Mouse (Mus musculus) midbrain, embryonic 15.5 days (tissue): ENCODE measurements around the gene Ttf2. TPM values are rescaled to one million over a fixed set of nuclear protein-coding genes. Genes with fewer than 3 reads are reported as not detected.

ENCODE experiments used
- ATAC-seq: fragments of 200-750 bp; cut with Nextera tagmentation; replicated peaks from 2 replicates; pipeline ENCODE4 v1.8.0; 2017; ENCODE audit warnings: moderate TSS enrichment
- H3K27ac ChIP-seq: fragments of 300-500 bp; sonication (generic); 2 replicates; pipeline ENCODE4 v1.5.1; 2015; ENCODE audit warnings: mild to moderate bottlenecking, inconsistent platforms
- H3K27me3 ChIP-seq: fragments of 300-500 bp; sonication (generic); replicated peaks from 2 replicates; pipeline ENCODE4 v1.6.1; 2015; ENCODE audit warnings: inconsistent platforms
- H3K36me3 ChIP-seq: fragments of 300-500 bp; sonication (generic); replicated peaks from 2 replicates; pipeline ENCODE4 v1.6.1; 2015; ENCODE audit warnings: inconsistent platforms
- H3K4me1 ChIP-seq: fragments of 300-500 bp; sonication (generic); 2 replicates; pipeline ENCODE4 v1.6.1; 2015; ENCODE audit warnings: inconsistent platforms
- H3K4me2 ChIP-seq: fragments of 300-500 bp; sonication (generic); 2 replicates; pipeline ENCODE4 v1.6.1; 2015; ENCODE audit warnings: inconsistent platforms, mild to moderate bottlenecking, moderate library complexity
- H3K4me3 ChIP-seq: fragments of 300-500 bp; sonication (generic); 2 replicates; pipeline ENCODE4 v1.5.1; 2015; ENCODE audit warnings: mild to moderate bottlenecking, inconsistent platforms
- H3K9ac ChIP-seq: fragments of 300-500 bp; sonication (generic); 2 replicates; pipeline ENCODE4 v1.6.1; 2015; ENCODE audit warnings: mild to moderate bottlenecking, inconsistent platforms
- H3K9me3 ChIP-seq: fragments of 300-500 bp; sonication (generic); 2 replicates; pipeline ENCODE4 v1.6.1; 2016; ENCODE audit warnings: inconsistent platforms
- WGBS: fragments of 180-500 bp; shearing (Covaris S2); methylation state at CpG from one replicate; pipeline ENCODE4 v1.1.7; 2015; ENCODE audit warnings: mixed read lengths; 5-methylcytosine and 5-hydroxymethylcytosine counted together
- polyA plus RNA-seq: library from polyadenylated mRNA; unstranded; fragments of >200 nt; fragmentation: Nextera tagmentation; extraction: Ambion mirVana; gene quantifications from 2 replicates; pipeline ENCODE4 v1.2.1, GENCODE M21; 2015

Gene Ttf2
- polyA plus RNA-seq, 1 experiment from 2014 or later, result 3.9 TPM

DNA sequence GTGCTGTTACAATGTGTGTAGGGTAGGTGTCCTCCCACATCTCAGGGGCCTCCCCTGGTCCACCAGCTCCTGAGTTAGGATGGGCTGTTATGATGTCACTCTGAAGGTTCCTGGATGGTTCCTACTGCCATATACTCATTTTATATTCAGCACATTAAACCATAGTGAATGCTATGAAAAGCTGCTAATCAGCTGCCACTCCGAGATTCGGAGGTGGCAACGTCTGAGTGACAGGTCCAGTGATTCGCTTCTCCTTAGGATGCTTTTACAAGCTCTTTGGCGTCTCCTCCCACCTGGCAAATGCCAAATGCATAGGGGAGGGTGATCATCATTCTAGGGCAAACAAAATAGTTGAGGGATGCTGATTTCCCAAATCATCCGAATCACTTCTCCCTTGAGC lies 74.0 kb downstream of the Ttf2 start:
- no peaks in the 10 kb centered on the region for H3K27me3 ChIP-seq
- no peak for ATAC-seq
- H3K9ac ChIP-seq, result no peak overlapping the region
- no peaks in the 10 kb centered on the region for H3K9me3 ChIP-seq
- H3K36me3 ChIP-seq, result no peaks in the 10 kb centered on the region
- H3K27ac ChIP-seq, result no peak overlapping the region
- WGBS, result 56% methylated on average over 6 of the region's 6 CpGs
- no peak overlapping the region for H3K4me3 ChIP-seq
- no peak overlapping the region for H3K4me2 ChIP-seq
- H3K4me1 ChIP-seq, result no peaks in the 10 kb centered on the region

DNA sequence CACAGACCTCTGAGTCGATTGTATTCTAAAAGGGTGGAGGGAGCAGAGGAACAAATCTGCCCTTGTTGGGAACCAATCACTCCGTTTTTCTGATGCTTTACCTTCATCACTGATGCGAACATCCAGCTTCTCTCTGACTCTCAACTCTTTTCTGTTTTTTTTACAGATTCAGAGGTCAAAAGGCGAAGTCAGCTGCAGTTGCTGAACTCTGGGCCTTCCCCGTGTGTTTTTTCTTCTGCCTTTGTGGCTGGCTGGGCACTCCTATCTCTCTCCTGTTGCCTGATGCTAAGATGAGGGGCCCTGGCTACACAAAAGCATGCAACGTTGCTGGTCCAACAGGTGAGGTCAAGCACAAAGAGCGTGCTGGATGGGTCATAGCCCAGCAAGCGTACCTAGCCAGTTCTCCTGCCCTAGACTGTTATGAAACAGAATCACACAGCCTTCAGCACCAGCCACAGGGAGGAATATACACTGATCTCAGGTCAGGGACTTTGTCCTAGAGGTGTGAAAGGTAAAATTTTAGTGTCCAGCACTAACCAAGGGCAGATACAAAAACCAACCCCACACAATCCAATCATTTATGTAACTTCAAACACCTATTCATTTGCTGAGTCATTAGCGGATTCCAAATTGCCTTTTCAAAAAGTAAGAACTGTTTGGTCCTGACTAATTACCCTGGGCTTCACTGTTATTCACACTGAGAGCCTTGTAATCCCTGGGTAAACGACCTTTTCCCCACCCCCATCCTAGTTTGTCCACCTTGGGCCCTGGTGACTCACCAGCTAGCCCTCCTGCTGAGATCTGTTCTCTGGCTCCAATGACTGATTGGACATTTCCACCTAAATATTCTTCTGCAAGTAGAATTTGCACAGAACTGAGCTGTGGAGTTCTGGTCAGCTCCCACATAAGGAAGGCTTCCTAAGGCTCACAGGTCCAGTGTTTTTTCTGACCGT lies 76.8 kb downstream of the Ttf2 start:
- Histone ChIP-seq H3K27me3 (no peaks in the 10 kb centered on the region), H3K4me3 (no peak overlapping the region), H3K36me3 (no peaks in the 10 kb centered on the region), H3K9ac (no peak overlapping the region), H3K4me2 (no peak overlapping the region), H3K4me1 (no peaks in the 10 kb centered on the region), H3K27ac (no peak overlapping the region), H3K9me3 (no peaks in the 10 kb centered on the region)
- WGBS, result 67% methylated on average over 11 of the region's 11 CpGs
- no peak for ATAC-seq

DNA sequence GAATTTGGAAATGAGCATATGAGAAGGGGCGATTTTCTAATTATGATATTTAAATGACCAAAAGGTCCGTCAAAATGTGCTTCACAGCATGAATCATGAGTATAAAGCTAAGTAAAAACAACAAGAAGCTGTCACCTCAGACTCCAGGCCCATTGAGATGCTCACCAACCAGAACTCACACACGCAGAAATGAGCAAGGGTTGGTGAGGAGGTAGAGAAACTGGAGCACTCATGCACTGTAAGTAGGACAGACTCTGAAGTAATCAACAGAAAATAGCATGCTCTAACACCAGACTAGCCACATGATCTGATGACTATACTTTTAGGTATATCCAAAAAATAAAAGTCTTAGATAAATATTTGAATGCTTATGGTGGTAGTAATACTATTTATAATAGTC lies 79.1 kb downstream of the Ttf2 start:
- 95% methylated on average over 3 of the region's 3 CpGs for WGBS
- no peak overlapping the region for H3K9ac ChIP-seq

DNA sequence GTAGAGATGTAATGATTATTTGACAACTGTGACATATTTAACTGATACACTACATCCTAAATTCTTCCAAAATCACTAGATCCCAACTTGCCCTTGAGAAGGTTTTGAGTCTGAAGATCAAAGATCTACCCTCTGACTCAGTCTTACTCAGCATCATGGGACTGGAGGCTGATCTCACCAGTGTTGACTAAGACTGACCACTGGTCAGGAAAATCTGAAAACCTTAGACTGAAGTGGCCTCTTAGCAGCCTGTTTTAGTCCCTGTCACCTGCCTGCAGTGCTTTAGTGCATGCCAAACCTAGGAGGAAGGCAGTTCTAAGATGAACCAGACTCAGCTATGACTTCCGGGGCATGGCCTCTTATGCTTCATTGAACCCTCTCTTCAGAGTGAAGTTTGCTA lies 80.2 kb downstream of the Ttf2 start:
- Histone ChIP-seq H3K4me1 (no peaks in the 10 kb centered on the region), H3K4me2 (no peak overlapping the region), H3K27me3 (no peaks in the 10 kb centered on the region), H3K9me3 (no peaks in the 10 kb centered on the region), H3K9ac (no peak overlapping the region), H3K4me3 (no peak overlapping the region), H3K36me3 (no peaks in the 10 kb centered on the region), H3K27ac (no peak overlapping the region)
- ATAC-seq, result no peak
- 87% methylated on average over 1 of the region's 1 CpGs for WGBS

More for the DNA sequence above, 79.1 kb downstream of the Ttf2 start:
- H3K9me3 ChIP-seq, result no peaks in the 10 kb centered on the region
- H3K4me2 ChIP-seq, result no peak overlapping the region
- H3K27me3 ChIP-seq, result no peaks in the 10 kb centered on the region
- H3K36me3 ChIP-seq, result no peaks in the 10 kb centered on the region
- no peak overlapping the region for H3K4me3 ChIP-seq
- ATAC-seq, result no peak
- H3K4me1 ChIP-seq, result no peaks in the 10 kb centered on the region
- H3K27ac ChIP-seq, result no peak overlapping the region

Other genes with a start within 250 kb of the Ttf2 start
- gene Vtcn1, start 144.2 kb downstream of the Ttf2 start, polyA plus RNA-seq, result not detected in 2 replicates
- 8.5 and 9.3 TPM in 2 replicates for gene Trim45, start 47.5 kb downstream of the Ttf2 start, polyA plus RNA-seq
- gene Cd101, start 59.9 kb upstream of the Ttf2 start, polyA plus RNA-seq, result 0.05 TPM in 1 of 2 replicates, not detected in the other
- 2.6 and 2.7 TPM in 2 replicates for gene Ptgfrn, start 140.6 kb upstream of the Ttf2 start, polyA plus RNA-seq